Mouse (Mus musculus): ENCODE results near the gene Anks1b. TPM values are rescaled to one million over a fixed set of nuclear protein-coding genes. Genes with fewer than 3 reads are reported as not detected.

The Anks1b gene
- polyA plus RNA-seq, 1 experiment from 2014 or later, result 1.5 TPM

- Histone ChIP-seq H3K27me3 (replicated peaks; ENCODE audit: control insufficient read depth, insufficient read depth, low read length) (no peaks in the 10 kb centered on the region), H3K9ac (ENCODE audit: low read length) (no peak overlapping the region), H3K27ac (ENCODE audit: low read depth) (no peak overlapping the region), H3K4me1 (replicated peaks; ENCODE audit: control insufficient read depth, insufficient read depth, low read length) (no peaks in the 10 kb centered on the region), H3K36me3 (ENCODE audit: control insufficient read depth, insufficient read depth, low read length) (peaks cover 65% of the 10 kb centered on the region), H3K9me3 (ENCODE audit: control insufficient read depth, low read length) (no peaks in the 10 kb centered on the region), H3K4me3 (ENCODE audit: low read depth, low read length) (no peak overlapping the region), H3K4me2 (ENCODE audit: low read length) (no peak overlapping the region)
- no peak for DNase-seq (ENCODE audit: low spot score)
- 86% methylated on average over 6 of the region's 6 CpGs for WGBS
- ATAC-seq (replicated peaks; ENCODE audit: low FRiP score, low TSS enrichment, low read depth), result no peak
Measured at GRCm38 (mm10) chr10:90992237-90992636, 1118.9 kb downstream of the Anks1b start.

- ATAC-seq (replicated peaks; ENCODE audit: low FRiP score, low TSS enrichment, low read depth), result no peak
- WGBS, result 91% methylated on average over 5 of the region's 5 CpGs
Measured at GRCm38 (mm10) chr10:90993869-90994268, 1120.6 kb downstream of the Anks1b start.

GRCm38 (mm10) chr10:90999899-91000298 lies 1126.6 kb downstream of the Anks1b start:
- peaks cover 40% of the 10 kb centered on the region for H3K36me3 ChIP-seq (ENCODE audit: control insufficient read depth, insufficient read depth, low read length)
- no peaks in the 10 kb centered on the region for H3K4me1 ChIP-seq (replicated peaks; ENCODE audit: control insufficient read depth, insufficient read depth, low read length)
- H3K4me2 ChIP-seq (ENCODE audit: low read length), result no peak overlapping the region
- H3K27me3 ChIP-seq (replicated peaks; ENCODE audit: control insufficient read depth, insufficient read depth, low read length), result no peaks in the 10 kb centered on the region
- no peaks in the 10 kb centered on the region for H3K9me3 ChIP-seq (ENCODE audit: control insufficient read depth, low read length)
- H3K9ac ChIP-seq (ENCODE audit: low read length), result no peak overlapping the region
- no peak overlapping the region for H3K4me3 ChIP-seq (ENCODE audit: low read depth, low read length)
- 84% methylated on average over 5 of the region's 5 CpGs for WGBS
- DNase-seq (ENCODE audit: low spot score) (no peak), ATAC-seq (replicated peaks; ENCODE audit: low FRiP score, low TSS enrichment, low read depth) (no peak)
- H3K27ac ChIP-seq (ENCODE audit: low read depth), result no peak overlapping the region

More at GRCm38 (mm10) chr10:90993869-90994268, 1120.6 kb downstream of the Anks1b start:
- no peaks in the 10 kb centered on the region for H3K27me3 ChIP-seq (replicated peaks; ENCODE audit: control insufficient read depth, insufficient read depth, low read length)
- H3K27ac ChIP-seq (ENCODE audit: low read depth), result no peak overlapping the region
- H3K9ac ChIP-seq (ENCODE audit: low read length), result no peak overlapping the region
- no peak for DNase-seq (ENCODE audit: low spot score)
- H3K4me1 ChIP-seq (replicated peaks; ENCODE audit: control insufficient read depth, insufficient read depth, low read length), result no peaks in the 10 kb centered on the region
- peaks cover 63% of the 10 kb centered on the region for H3K36me3 ChIP-seq (ENCODE audit: control insufficient read depth, insufficient read depth, low read length)
- H3K4me2 ChIP-seq (ENCODE audit: low read length), result no peak overlapping the region
- H3K4me3 ChIP-seq (ENCODE audit: low read depth, low read length), result no peak overlapping the region
- H3K9me3 ChIP-seq (ENCODE audit: control insufficient read depth, low read length), result no peaks in the 10 kb centered on the region

- no peak overlapping the region for H3K4me2 ChIP-seq (ENCODE audit: low read length)
- H3K9me3 ChIP-seq (ENCODE audit: control insufficient read depth, low read length), result no peaks in the 10 kb centered on the region
- no peaks in the 10 kb centered on the region for H3K27me3 ChIP-seq (replicated peaks; ENCODE audit: control insufficient read depth, insufficient read depth, low read length)
- ATAC-seq (replicated peaks; ENCODE audit: low FRiP score, low TSS enrichment, low read depth), result no peak
- no peak overlapping the region for H3K4me3 ChIP-seq (ENCODE audit: low read depth, low read length)
- no peak overlapping the region for H3K27ac ChIP-seq (ENCODE audit: low read depth)
- no peak for DNase-seq (ENCODE audit: low spot score)
- no peak overlapping the region for H3K9ac ChIP-seq (ENCODE audit: low read length)
- H3K4me1 ChIP-seq (replicated peaks; ENCODE audit: control insufficient read depth, insufficient read depth, low read length), result no peaks in the 10 kb centered on the region
- 82% methylated on average over 13 of the region's 13 CpGs for WGBS
- peaks cover 25% of the 10 kb centered on the region for H3K36me3 ChIP-seq (ENCODE audit: control insufficient read depth, insufficient read depth, low read length)
Measured at GRCm38 (mm10) chr10:91001421-91001820, 1128.1 kb downstream of the Anks1b start.

GRCm38 (mm10) chr10:91005858-91006538 lies 1132.7 kb downstream of the Anks1b start:
- WGBS, result 78% methylated on average over 12 of the region's 12 CpGs
- Histone ChIP-seq H3K9me3 (ENCODE audit: control insufficient read depth, low read length) (no peaks in the 10 kb centered on the region), H3K36me3 (ENCODE audit: control insufficient read depth, insufficient read depth, low read length) (peaks cover 25% of the 10 kb centered on the region), H3K27me3 (replicated peaks; ENCODE audit: control insufficient read depth, insufficient read depth, low read length) (no peaks in the 10 kb centered on the region), H3K27ac (ENCODE audit: low read depth) (no peak overlapping the region; the same call in 1 of the 2 replicates), H3K4me3 (ENCODE audit: low read depth, low read length) (no peak overlapping the region), H3K4me1 (replicated peaks; ENCODE audit: control insufficient read depth, insufficient read depth, low read length) (no peaks in the 10 kb centered on the region), H3K4me2 (ENCODE audit: low read length) (no peak overlapping the region), H3K9ac (ENCODE audit: low read length) (no peak overlapping the region)
- ATAC-seq (replicated peaks; ENCODE audit: low FRiP score, low TSS enrichment, low read depth), result no peak
- DNase-seq (ENCODE audit: low spot score), result no peak

Other genes starting within 250 kb of the Anks1b start
- 14.3 and 14.5 TPM in 2 replicates for gene Scyl2, start 187.2 kb upstream of the Anks1b start, polyA plus RNA-seq (2014; fragmentation: Nextera tagmentation; extraction: Ambion mirVana)
- gene Actr6, start 141.2 kb upstream of the Anks1b start, polyA plus RNA-seq (2014; fragmentation: Nextera tagmentation; extraction: Ambion mirVana), result 26.0 and 30.9 TPM in 2 replicates
- 29.6 and 32.5 TPM in 2 replicates for gene Uhrf1bp1l, start 128.5 kb upstream of the Anks1b start, polyA plus RNA-seq (2014; fragmentation: Nextera tagmentation; extraction: Ambion mirVana)

Data from intestine, embryonic 14.5 days (tissue).